Mouse (Mus musculus) cerebellum, adult 2 months (tissue): Measurements from ENCODE around the gene Itgb7. TPM values are rescaled to one million over a fixed set of nuclear protein-coding genes. Genes with fewer than 3 reads are reported as not detected.

ENCODE experiments used
- DNase-seq, 2 experiments: peaks; one replicate each; pipeline ENCODE4 v3.0.0; 2021
- H3K27ac ChIP-seq: fragments of 200-500 bp; 2 replicates; pipeline ENCODE4 v1.5.1; 2012; ENCODE audit warnings: low read length, control low read depth, inconsistent platforms; ENCODE audit not compliant: insufficient read depth
- H3K27me3 ChIP-seq: fragments of 200-500 bp; 2 replicates; pipeline ENCODE4 v1.6.1; 2012; ENCODE audit warnings: inconsistent platforms, mild to moderate bottlenecking, low read length, moderate library complexity; ENCODE audit not compliant: control insufficient read depth, insufficient read depth
- H3K4me1 ChIP-seq: fragments of 200-500 bp; 2 replicates; pipeline ENCODE4 v1.6.1; 2011; ENCODE audit warnings: low read length; ENCODE audit not compliant: control insufficient read depth, insufficient read depth
- H3K4me3 ChIP-seq: fragments of 200-500 bp; replicated peaks from 2 replicates; pipeline ENCODE3; 2011; ENCODE audit warnings: mild to moderate bottlenecking, low read depth, low read length, control low read depth; ENCODE audit not compliant: insufficient read depth
- CTCF ChIP-seq: fragments of 200-500 bp; IDR thresholded peaks from 2 replicates; pipeline ENCODE4 v1.5.1; 2011; ENCODE audit warnings: low read depth, mild to moderate bottlenecking, control low read depth, low read length, moderate library complexity, borderline replicate concordance; ENCODE audit not compliant: insufficient read depth
- POLR2A ChIP-seq: fragments of 200-500 bp; IDR thresholded peaks from 2 replicates; pipeline ENCODE4 v1.6.1; 2011; ENCODE audit warnings: low read length, control low read depth, borderline replicate concordance; ENCODE audit not compliant: insufficient read depth
- WGBS: fragments of 180-500 bp; shearing (Covaris S2); methylation state at CpG from one replicate; pipeline ENCODE4 v1.1.7; 2018; 5-methylcytosine and 5-hydroxymethylcytosine counted together
- polyA plus RNA-seq: library from polyadenylated mRNA; depleted of rRNA; stranded (reverse); fragments of >200 nt; gene quantifications from 2 replicates; pipeline ENCODE4 v1.2.3, GENCODE M21; 2012

Gene Itgb7
- polyA plus RNA-seq, 1 experiment = 5.2 TPM

DNA sequence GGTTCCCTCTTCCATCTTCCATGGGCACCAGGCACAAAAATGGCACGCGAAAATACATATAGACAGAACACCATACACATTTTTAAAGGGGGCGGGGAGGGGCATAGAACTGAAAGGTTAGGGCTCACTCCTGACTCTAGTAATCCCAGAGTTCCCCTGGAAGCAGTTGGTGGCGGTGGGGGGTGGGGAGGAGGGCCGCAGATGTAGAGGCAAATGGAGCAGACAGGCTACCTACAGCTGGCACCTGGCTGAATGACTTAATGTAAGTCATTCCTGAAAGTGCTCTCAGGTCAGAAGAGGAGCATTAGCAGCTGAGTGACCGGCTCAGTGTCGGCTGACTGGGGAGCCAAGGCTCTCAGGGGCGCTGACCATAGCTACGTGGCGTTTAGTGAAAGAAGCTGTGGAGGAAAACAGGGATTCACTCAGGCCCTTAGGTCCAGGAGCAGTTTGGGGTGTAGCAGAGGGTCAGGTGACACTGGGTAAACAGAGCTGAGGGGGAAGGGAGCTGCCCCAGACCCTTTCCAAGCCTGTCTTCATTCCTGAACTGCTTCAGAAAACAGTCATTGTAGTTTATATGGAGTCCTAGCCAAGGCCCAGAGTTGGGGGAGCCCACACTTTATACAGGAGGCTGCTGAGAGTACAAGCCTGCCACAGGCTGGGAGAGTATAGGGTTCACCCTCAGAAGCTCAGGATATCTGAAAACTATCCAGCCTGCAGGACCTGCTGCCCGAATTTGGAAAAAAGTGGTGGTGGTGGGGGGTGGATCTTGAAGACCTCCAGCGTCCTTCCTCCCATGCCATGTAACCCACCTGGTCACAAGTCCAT, 10.9 kb upstream of the Itgb7 start:
- H3K4me3 ChIP-seq = no peak overlapping the region
- DNase-seq = no peak
- 64% methylated on average over 12 of the region's 12 CpGs for WGBS

DNA sequence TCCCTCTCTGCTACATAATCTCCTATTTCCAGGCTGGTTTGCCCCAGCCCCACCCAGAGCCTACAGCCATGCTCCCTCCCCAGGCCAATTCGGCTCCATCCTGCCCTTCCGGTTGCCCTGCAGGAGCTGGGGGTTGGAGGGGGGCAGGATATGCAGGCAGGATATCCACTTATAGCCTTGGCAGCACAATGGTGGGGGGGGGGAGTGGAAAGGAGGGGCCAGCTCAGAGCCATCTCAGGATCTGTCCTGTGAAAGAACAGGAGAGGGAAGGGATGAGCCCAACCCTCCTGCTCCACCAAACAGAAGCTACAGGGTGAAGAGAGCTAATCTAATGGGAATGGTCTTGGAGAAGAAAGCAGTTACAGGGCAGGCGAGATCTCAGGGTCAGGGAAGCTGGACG, 8.9 kb upstream of the Itgb7 start:
- no peak for TF ChIP-seq CTCF
- no peak for TF ChIP-seq POLR2A
- no peak overlapping the region for H3K27ac ChIP-seq
- WGBS = 79% methylated on average over 4 of the region's 4 CpGs
- H3K4me3 ChIP-seq = no peak overlapping the region
- H3K4me1 ChIP-seq = no peaks in the 10 kb centered on the region; the same call in none of the 2 replicates
- no peak for DNase-seq
- H3K27me3 ChIP-seq = no peaks in the 10 kb centered on the region

More for the DNA sequence above, 10.9 kb upstream of the Itgb7 start:
- Histone ChIP-seq H3K27ac (no peak overlapping the region), H3K4me1 (no peaks in the 10 kb centered on the region; the same call in none of the 2 replicates), H3K27me3 (no peaks in the 10 kb centered on the region)
- TF ChIP-seq POLR2A (no peak), CTCF (no peak)

DNA sequence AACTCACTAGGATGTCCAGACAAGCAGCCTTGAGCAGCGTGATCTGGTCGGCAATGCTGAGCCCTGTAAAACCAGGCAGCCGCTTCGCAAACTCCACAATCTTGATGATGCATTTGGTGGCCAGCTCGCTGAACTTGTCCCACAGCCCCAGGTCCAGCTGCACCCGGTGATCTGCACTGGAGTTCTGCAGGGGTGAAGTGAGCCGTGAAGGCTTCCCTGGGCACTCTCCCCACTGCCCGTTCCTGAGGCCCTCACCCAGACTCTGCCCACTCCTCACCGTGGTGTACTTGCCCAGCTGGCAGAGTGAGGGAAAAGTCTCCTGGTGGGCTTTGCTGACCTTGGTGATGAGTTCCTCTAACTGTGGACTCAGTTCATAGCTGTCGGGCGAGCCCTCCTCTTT, 8.1 kb upstream of the Itgb7 start:
- Histone ChIP-seq H3K27ac (no peak overlapping the region), H3K4me1 (no peaks in the 10 kb centered on the region; the same call in 1 of the 2 replicates), H3K27me3 (no peaks in the 10 kb centered on the region), H3K4me3 (no peak overlapping the region)
- DNase-seq = no peak
- TF ChIP-seq POLR2A (no peak), CTCF (no peak)
- WGBS = 60% methylated on average over 11 of the region's 11 CpGs

DNA sequence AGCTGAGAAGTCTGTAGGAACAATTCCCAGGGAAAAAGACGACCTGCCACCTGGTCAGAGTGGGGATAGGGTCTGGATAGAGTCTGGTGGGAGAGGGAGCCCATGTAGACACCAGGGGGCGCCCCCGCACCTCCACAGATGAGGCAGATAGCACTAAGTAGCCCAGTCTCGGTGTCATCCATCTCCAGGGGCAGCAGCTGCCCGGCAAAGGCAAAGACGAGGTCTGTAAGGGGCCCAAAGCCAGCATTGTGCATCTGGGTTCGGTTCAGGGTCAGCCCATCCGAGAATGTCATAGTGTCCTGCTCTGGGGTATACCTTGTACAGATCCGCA, 7.5 kb upstream of the Itgb7 start:
- TF ChIP-seq CTCF (peak; percentile 86), POLR2A (no peak)
- WGBS = 9% methylated on average over 9 of the region's 9 CpGs
- no peaks in the 10 kb centered on the region for H3K27me3 ChIP-seq
- H3K4me3 ChIP-seq = no peak overlapping the region
- H3K4me1 ChIP-seq = no peaks in the 10 kb centered on the region; the same call in 1 of the 2 replicates
- no peak overlapping the region for H3K27ac ChIP-seq
- peak; percentile 61 to 75 for DNase-seq

DNA sequence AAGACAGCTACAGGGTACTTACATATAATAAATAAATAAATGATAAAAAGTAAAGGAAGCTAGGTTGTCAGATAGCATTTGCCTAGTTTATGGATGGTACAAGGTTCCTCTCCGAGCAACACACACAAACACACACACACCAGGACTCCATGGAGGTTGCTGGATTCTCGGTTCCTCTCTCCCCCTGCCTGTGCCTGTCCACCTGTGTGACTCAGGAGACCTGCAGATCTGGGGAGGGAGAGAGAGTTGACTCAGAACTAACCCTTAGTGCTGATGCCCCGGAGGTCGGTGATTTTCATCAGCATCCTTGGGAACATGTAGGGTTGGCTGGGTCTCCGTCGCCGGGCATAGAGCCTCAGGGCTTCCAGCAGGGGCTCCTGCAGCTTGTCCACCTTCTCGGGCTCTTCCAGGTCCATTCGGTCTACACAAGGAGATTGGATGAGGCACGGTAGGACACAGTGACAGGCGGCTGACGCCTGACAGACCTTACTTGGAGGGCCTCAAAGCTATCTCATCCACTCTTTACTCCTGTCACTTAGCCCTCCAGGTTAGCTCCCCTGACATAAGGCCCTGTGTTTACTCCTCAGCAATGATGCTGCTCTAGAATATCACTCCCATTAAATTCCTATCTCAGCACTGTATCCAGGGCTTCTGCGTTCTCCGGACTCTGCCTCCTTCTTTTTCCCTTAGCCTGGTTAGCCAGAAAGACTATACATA, 7.0 kb upstream of the Itgb7 start:
- TF ChIP-seq POLR2A (no peak), CTCF (no peak)
- Histone ChIP-seq H3K4me1 (no peaks in the 10 kb centered on the region; the same call in 1 of the 2 replicates), H3K4me3 (no peak overlapping the region), H3K27me3 (no peaks in the 10 kb centered on the region), H3K27ac (no peak overlapping the region)
- DNase-seq = no peak
- 83% methylated on average over 14 of the region's 14 CpGs for WGBS

DNA sequence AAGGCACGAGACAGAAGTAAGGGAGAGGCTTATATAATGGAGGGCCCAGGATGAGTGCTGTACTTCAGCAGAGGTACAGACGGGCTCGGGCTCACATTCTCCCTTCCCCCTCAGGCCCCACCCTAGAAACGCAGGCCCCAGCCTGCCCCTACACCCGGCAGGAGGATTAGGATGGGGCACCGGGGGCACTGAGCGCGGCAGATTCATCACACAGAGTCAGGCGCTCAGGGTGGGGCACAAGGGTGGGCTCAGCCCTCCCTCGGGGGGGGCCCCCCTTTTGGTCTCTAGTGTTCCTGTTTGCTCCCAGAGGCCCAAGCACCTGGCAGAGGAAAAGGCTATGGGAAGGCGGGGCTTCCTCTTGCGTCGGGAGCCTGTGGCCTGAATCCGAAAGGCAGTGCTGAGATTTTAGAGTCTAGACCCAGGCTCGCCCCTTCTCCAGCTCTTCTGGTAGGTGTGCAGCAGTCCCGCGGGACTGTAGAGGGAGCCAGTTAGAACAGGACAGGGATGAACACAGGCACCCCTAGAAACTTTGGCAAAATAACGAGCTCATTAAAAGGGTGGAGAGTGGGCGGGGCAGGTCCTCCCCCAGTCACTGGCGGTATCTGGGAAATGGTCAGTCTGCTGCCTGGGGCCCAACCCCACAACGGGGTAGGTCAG, 3.8 kb upstream of the Itgb7 start:
- 44% methylated on average over 21 of the region's 21 CpGs for WGBS
- no peak overlapping the region for H3K4me3 ChIP-seq
- TF ChIP-seq POLR2A = no peak
- no peak for TF ChIP-seq CTCF
- H3K27ac ChIP-seq = no peak overlapping the region
- DNase-seq = no peak
- no peaks in the 10 kb centered on the region for H3K27me3 ChIP-seq
- peaks cover 7% of the 10 kb centered on the region for H3K4me1 ChIP-seq

DNA sequence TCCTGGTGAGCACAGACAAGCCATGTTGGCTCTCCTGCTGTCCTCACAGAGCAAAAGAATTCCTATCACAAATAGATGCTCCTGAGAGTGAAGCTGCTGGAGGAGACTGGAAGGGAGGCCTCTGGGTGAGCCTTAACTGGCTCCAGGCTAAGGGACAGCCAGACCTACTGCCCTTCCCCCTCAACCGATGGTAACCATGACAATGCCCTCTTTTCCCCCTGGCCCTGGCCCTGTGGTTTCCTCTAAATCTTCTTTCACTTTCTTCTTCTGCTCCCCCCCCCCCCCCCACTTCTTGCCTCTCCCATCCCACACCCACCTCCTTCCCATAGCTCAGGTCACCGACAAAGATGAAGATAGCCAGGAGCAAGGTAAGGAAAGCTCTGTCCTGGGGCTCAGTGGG, 2.2 kb upstream of the Itgb7 start:
- TF ChIP-seq POLR2A (no peak), CTCF (no peak)
- H3K27ac ChIP-seq = no peak overlapping the region
- peaks cover 7% of the 10 kb centered on the region for H3K4me1 ChIP-seq
- DNase-seq = no peak
- H3K4me3 ChIP-seq = no peak overlapping the region
- H3K27me3 ChIP-seq = no peaks in the 10 kb centered on the region
- WGBS = 42% methylated on average over 2 of the region's 2 CpGs
